Mouse (Mus musculus) limb, embryonic 14.5 days (tissue): ENCODE data around the gene Gm2115. TPM values are rescaled to one million over a fixed set of nuclear protein-coding genes. Genes with fewer than 3 reads are reported as not detected.

Experiments used
- ATAC-seq: fragments of 200-750 bp; cut with Nextera tagmentation; 2 replicates; pipeline ENCODE4 v1.8.0; 2017; ENCODE audit warnings: low read depth, moderate number of reproducible peaks, moderate TSS enrichment; ENCODE audit not compliant: low FRiP score
- DNase-seq: peaks from one replicate; pipeline ENCODE4 v3.0.0-alpha.2; 2015; ENCODE audit warnings: low spot score
- H3K27ac ChIP-seq: fragments of 300-500 bp; sonication (generic); replicated peaks from 2 replicates; pipeline ENCODE4 v1.5.1; 2014; ENCODE audit warnings: low read depth, mild to moderate bottlenecking, low read length, moderate library complexity, mixed read lengths
- H3K27me3 ChIP-seq: fragments of 300-500 bp; sonication (generic); 2 replicates; pipeline ENCODE4 v1.6.1; 2014; ENCODE audit warnings: low read length, mixed read lengths; ENCODE audit not compliant: control insufficient read depth, insufficient read depth
- H3K36me3 ChIP-seq: fragments of 300-500 bp; sonication (generic); 2 replicates; pipeline ENCODE4 v1.6.1; 2014; ENCODE audit warnings: mild to moderate bottlenecking, low read length, moderate library complexity, mixed read lengths; ENCODE audit not compliant: control insufficient read depth, insufficient read depth
- H3K4me1 ChIP-seq: fragments of 300-500 bp; sonication (generic); 2 replicates; pipeline ENCODE4 v1.6.1; 2014; ENCODE audit warnings: antibody characterized with exemption, low read length, mixed read lengths; ENCODE audit not compliant: control insufficient read depth, insufficient read depth
- H3K4me2 ChIP-seq: fragments of 300-500 bp; sonication (generic); replicated peaks from 2 replicates; pipeline ENCODE4 v1.6.1; 2014; ENCODE audit warnings: low read depth, mild to moderate bottlenecking, low read length, moderate library complexity; ENCODE audit not compliant: severe bottlenecking
- H3K4me3 ChIP-seq: fragments of 300-500 bp; sonication (generic); replicated peaks from 2 replicates; pipeline ENCODE4 v1.5.1; 2014; ENCODE audit warnings: low read length
- H3K9ac ChIP-seq: fragments of 300-500 bp; sonication (generic); 2 replicates; pipeline ENCODE4 v1.6.1; 2014; ENCODE audit warnings: mild to moderate bottlenecking, low read depth, low read length, moderate library complexity; ENCODE audit not compliant: severe bottlenecking
- H3K9me3 ChIP-seq: fragments of 300-500 bp; sonication (generic); 2 replicates; pipeline ENCODE4 v1.6.1; 2016; ENCODE audit warnings: low read length; ENCODE audit not compliant: control insufficient read depth
- POLR2A ChIP-seq: fragments of 200-500 bp; IDR thresholded peaks from 2 replicates; pipeline ENCODE4 v1.8.0; 2012; ENCODE audit warnings: inconsistent platforms, mild to moderate bottlenecking, moderate library complexity, borderline replicate concordance; ENCODE audit not compliant: insufficient read depth, insufficient read length; ENCODE audit errors: extremely low read depth
- WGBS: fragments of 180-500 bp; shearing (Covaris S2); extraction: QIAGEN DNeasy Blood & Tissue Kit; methylation state at CpG from one replicate; pipeline ENCODE4 v1.1.7; 2014; 5-methylcytosine and 5-hydroxymethylcytosine counted together
- polyA plus RNA-seq, 2 experiments: library from polyadenylated mRNA; depleted of rRNA in 1 of 2; stranded (reverse) in 1 of 2; unstranded in 1 of 2; fragments of >200 nt; fragmentation: Nextera tagmentation in 1 of 2; extraction: Ambion mirVana in 1 of 2; gene quantifications; 2 replicates each; pipeline versions ENCODE4 v1.2.1 to v1.2.3; 2012 to 2014

The Gm2115 gene
- polyA plus RNA-seq, 2 experiments, result 0.97 to 0.99 TPM

GRCm38 (mm10) chr7:84586360-84587100, 57.8 kb downstream of the Gm2115 start:
- no peaks in the 10 kb centered on the region for H3K4me1 ChIP-seq
- no peaks in the 10 kb centered on the region for H3K36me3 ChIP-seq
- no peak overlapping the region for H3K27ac ChIP-seq
- H3K9me3 ChIP-seq, result no peaks in the 10 kb centered on the region
- no peaks in the 10 kb centered on the region for H3K27me3 ChIP-seq
- no peak for ATAC-seq
- H3K9ac ChIP-seq, result no peak overlapping the region
- H3K4me2 ChIP-seq, result no peak overlapping the region
- 79% methylated on average over 3 of the region's 3 CpGs for WGBS
- TF ChIP-seq POLR2A, result no peak
- no peak overlapping the region for H3K4me3 ChIP-seq
- no peak for DNase-seq

GRCm38 (mm10) chr7:84587101-84587783, 58.5 kb downstream of the Gm2115 start:
- no peaks in the 10 kb centered on the region for H3K4me1 ChIP-seq
- ATAC-seq (no peak), DNase-seq (no peak)
- H3K36me3 ChIP-seq, result no peaks in the 10 kb centered on the region
- no peak overlapping the region for H3K9ac ChIP-seq
- no peaks in the 10 kb centered on the region for H3K27me3 ChIP-seq
- no peak overlapping the region for H3K4me3 ChIP-seq
- no peaks in the 10 kb centered on the region for H3K9me3 ChIP-seq
- TF ChIP-seq POLR2A, result no peak
- no peak overlapping the region for H3K4me2 ChIP-seq
- no peak overlapping the region for H3K27ac ChIP-seq
- 84% methylated on average over 5 of the region's 5 CpGs for WGBS

GRCm38 (mm10) chr7:84590622-84591021, 61.9 kb downstream of the Gm2115 start:
- WGBS, result 87% methylated on average over 2 of the region's 2 CpGs
- Histone ChIP-seq H3K9ac (no peak overlapping the region), H3K27ac (no peak overlapping the region), H3K4me1 (0 out of 2 replicates have a peak, but pooled peaks cover 2% of the 10 kb centered on the region), H3K36me3 (no peaks in the 10 kb centered on the region), H3K9me3 (no peaks in the 10 kb centered on the region), H3K27me3 (no peaks in the 10 kb centered on the region), H3K4me2 (no peak overlapping the region), H3K4me3 (no peak overlapping the region)
- ATAC-seq, result no peak
- DNase-seq, result no peak
- TF ChIP-seq POLR2A, result no peak

- 78% methylated on average over 3 of the region's 3 CpGs for WGBS
- Histone ChIP-seq H3K4me2 (no peak overlapping the region), H3K27ac (no peak overlapping the region), H3K27me3 (no peaks in the 10 kb centered on the region), H3K9ac (no peak overlapping the region), H3K9me3 (no peaks in the 10 kb centered on the region), H3K4me1 (0 out of 2 replicates have a peak, but pooled peaks cover 2% of the 10 kb centered on the region), H3K36me3 (no peaks in the 10 kb centered on the region), H3K4me3 (no peak overlapping the region)
- DNase-seq (no peak), ATAC-seq (no peak)
- TF ChIP-seq POLR2A, result no peak
Observed at GRCm38 (mm10) chr7:84591347-84591746, 62.6 kb downstream of the Gm2115 start.

- 52% methylated on average over 8 of the region's 8 CpGs for WGBS
- H3K9ac ChIP-seq, result no peak overlapping the region
- H3K27ac ChIP-seq, result no peak overlapping the region
- H3K4me2 ChIP-seq, result no peak overlapping the region
- peak; percentile 64 for ATAC-seq
- no peaks in the 10 kb centered on the region for H3K9me3 ChIP-seq
- 0 out of 2 replicates have a peak, but pooled peaks cover 2% of the 10 kb centered on the region for H3K4me1 ChIP-seq
- no peaks in the 10 kb centered on the region for H3K36me3 ChIP-seq
- H3K4me3 ChIP-seq, result no peak overlapping the region
- no peak for TF ChIP-seq POLR2A
- no peaks in the 10 kb centered on the region for H3K27me3 ChIP-seq
- DNase-seq, result peak; percentile 60
Observed at GRCm38 (mm10) chr7:84594087-84594916, 65.5 kb downstream of the Gm2115 start.
